Mouse (Mus musculus) heart, postnatal 36 days (tissue): ENCODE results near the gene Olfr1295. TPM values are rescaled to one million over a fixed set of nuclear protein-coding genes. Genes with fewer than 3 reads are reported as not detected.

Experiments
- DNase-seq, 2 experiments: peaks; one replicate each; pipeline ENCODE4 v3.0.0; 2021 to 2022
- intact Hi-C: fragments of 180-260 bp; cut with DNase I; formaldehyde crosslinking; loops from one replicate; pipeline ENCODE4 v1.15.1; 2025
- total RNA-seq, 2 experiments: library from RNA; stranded (reverse); gene quantifications; 2 replicates each; pipeline ENCODE4 v1.2.3; 2021

The Olfr1295 gene
- not detected for total RNA-seq

GRCm38 (mm10) chr2:111569581-111569980, at the start of gene Olfr1295:
Olfr1295 (minus strand) TSS chr2:111569681.
- no peak for DNase-seq
- intact Hi-C loops: no loop called here

DNA sequence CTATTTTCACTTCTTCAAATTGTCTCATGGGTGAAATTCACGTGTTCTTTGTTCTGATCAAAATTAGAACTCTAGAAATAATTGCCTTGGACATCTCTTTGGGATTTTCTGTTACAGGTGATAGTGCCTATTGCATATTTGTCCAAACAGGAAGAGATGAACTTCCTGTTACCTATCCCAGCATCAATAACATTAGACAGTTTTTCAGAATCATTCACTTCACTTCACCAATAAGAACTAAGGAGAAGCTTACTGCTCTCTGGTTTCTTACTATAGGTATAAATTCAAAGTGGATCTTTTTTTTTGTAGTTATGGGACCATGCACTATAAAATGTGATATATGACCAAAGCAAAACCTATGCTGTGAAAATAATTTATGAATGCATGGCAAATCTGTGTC, 29.3 kb downstream of the Olfr1295 start, which contains the start of gene Olfr1294:
Gene Olfr1294 (minus strand): TSS at position 101 of the 400 bp plus-strand sequence.
- no peak for DNase-seq
- intact Hi-C loops: no loop called here

DNA sequence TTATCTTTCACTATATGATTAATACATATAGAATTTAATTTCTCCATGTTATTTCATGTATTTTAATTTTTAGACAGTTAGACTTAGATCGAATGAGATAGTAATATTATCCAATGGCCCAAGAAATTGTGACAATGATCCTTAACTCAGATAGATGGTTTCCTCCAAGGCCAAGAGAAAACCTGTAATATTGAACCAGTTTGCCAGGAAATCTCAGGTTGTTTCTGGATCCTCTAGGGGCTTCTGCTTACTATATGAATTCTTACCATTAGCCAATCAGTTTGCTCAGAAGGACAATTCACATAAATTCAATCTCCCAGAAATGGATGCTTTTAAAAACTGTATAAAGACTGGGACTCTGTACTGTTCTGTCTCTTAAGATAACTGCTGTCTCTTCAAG, 44.6 kb downstream of the Olfr1295 start, which contains the start of gene Olfr1293-ps:
Gene Olfr1293-ps (plus strand): TSS at position 301 of the 400 bp plus-strand sequence.
- intact Hi-C loops: no loop called here
- no peak for DNase-seq

GRCm38 (mm10) chr2:111517451-111517850, 52.0 kb downstream of the Olfr1295 start:
- no peak for DNase-seq
- intact Hi-C loops: no loop called here

Other genes starting within 250 kb of the Olfr1295 start
- not detected for gene Olfr1281, start 243.2 kb downstream of the Olfr1295 start, total RNA-seq
- gene Olfr1282, start 233.6 kb downstream of the Olfr1295 start, total RNA-seq: not detected
- gene Olfr1283, start 202.9 kb downstream of the Olfr1295 start, total RNA-seq: not detected
- not detected for gene Olfr1284, start 194.2 kb downstream of the Olfr1295 start, total RNA-seq
- not detected for gene Olfr1286, start 146.6 kb downstream of the Olfr1295 start, total RNA-seq
- gene Olfr1287, start 120.5 kb downstream of the Olfr1295 start, total RNA-seq: not detected
- not detected for gene Olfr1288, start 95.6 kb downstream of the Olfr1295 start, total RNA-seq
- not detected for gene Olfr1289, start 88.9 kb downstream of the Olfr1295 start, total RNA-seq
- gene Olfr1290, start 75.9 kb downstream of the Olfr1295 start, total RNA-seq: not detected
- gene Olfr1291-ps1, start 72.5 kb downstream of the Olfr1295 start, total RNA-seq: not detected
- gene Olfr1293-ps, start 44.5 kb downstream of the Olfr1295 start, total RNA-seq: not detected
- not detected for gene Olfr1294, start 29.4 kb downstream of the Olfr1295 start, total RNA-seq
- gene Olfr1297, start 56.8 kb upstream of the Olfr1295 start, total RNA-seq: not detected
- gene Olfr1298, start 79.5 kb upstream of the Olfr1295 start, total RNA-seq: not detected
- gene Olfr1299, start 91.7 kb upstream of the Olfr1295 start, total RNA-seq: not detected
- gene Olfr1301, start 181.3 kb upstream of the Olfr1295 start, total RNA-seq: not detected
- not detected for gene Olfr1302, start 207.7 kb upstream of the Olfr1295 start, total RNA-seq